Mouse (Mus musculus): ENCODE data around the gene Med9.
A peak's percentile ranks its signal among the peaks of the same experiment; 100 is the strongest.

Gene Med9

DNA sequence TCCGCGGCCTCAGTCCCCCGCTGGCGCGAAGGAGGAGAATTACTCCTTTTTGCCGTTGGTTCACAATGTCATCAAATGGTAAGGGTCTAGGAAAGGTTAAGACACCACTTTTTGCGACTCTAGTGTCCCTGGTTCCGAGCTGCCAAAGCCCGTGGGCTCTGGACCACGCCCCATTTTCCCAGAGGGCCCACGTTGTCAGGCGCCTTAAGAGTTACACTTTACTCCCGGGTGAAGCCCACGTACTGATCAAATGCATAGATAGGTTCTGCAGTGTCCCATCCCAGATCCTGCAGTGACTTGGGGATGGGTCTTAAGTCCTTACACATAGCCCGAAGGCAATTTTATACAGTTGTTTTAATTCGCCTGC, 378 bp downstream of the Med9 start:
- DNase-seq (ENCODE audit: low spot score in 2 of 2) = no peak

GRCm38 (mm10) chr11:59952892-59953291, 4.9 kb downstream of the Med9 start:
- DNase-seq (ENCODE audit: low spot score in 2 of 2) = no peak

- no peak for DNase-seq (ENCODE audit: low spot score in 2 of 2)
Measured at GRCm38 (mm10) chr11:59956749-59957148, 8.7 kb downstream of the Med9 start.

DNA sequence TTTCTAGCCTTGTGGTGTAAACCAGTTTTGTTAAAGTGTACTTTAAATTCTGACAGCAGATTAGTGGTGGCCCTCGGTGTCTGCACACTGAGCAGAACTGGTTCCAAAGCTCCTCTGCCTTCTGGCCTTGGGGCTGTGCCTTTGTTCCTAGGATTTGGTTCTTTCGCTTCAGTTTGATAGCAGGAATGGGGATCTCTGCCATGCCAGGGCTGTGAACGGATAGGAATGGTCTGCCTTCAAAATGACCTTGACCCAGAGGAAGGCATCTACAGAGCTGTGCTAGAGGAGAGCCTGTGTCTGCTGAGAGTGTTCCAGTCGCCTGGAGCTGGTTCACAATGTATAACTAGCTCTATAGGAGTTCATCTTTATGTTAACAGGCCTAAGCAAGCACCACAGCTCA, 11.4 kb downstream of the Med9 start:
- no peak for DNase-seq (ENCODE audit: low spot score in 2 of 2)

GRCm38 (mm10) chr11:59960476-59961337, 12.7 kb downstream of the Med9 start:
- DNase-seq (ENCODE audit: low spot score in 2 of 2) = no peak

- no peak for DNase-seq (ENCODE audit: low spot score in 2 of 2)
Measured at GRCm38 (mm10) chr11:59961338-59961875, 13.4 kb downstream of the Med9 start.

- no peak for DNase-seq (ENCODE audit: low spot score in 2 of 2)
Measured at GRCm38 (mm10) chr11:59962590-59962989, 14.6 kb downstream of the Med9 start.

DNA sequence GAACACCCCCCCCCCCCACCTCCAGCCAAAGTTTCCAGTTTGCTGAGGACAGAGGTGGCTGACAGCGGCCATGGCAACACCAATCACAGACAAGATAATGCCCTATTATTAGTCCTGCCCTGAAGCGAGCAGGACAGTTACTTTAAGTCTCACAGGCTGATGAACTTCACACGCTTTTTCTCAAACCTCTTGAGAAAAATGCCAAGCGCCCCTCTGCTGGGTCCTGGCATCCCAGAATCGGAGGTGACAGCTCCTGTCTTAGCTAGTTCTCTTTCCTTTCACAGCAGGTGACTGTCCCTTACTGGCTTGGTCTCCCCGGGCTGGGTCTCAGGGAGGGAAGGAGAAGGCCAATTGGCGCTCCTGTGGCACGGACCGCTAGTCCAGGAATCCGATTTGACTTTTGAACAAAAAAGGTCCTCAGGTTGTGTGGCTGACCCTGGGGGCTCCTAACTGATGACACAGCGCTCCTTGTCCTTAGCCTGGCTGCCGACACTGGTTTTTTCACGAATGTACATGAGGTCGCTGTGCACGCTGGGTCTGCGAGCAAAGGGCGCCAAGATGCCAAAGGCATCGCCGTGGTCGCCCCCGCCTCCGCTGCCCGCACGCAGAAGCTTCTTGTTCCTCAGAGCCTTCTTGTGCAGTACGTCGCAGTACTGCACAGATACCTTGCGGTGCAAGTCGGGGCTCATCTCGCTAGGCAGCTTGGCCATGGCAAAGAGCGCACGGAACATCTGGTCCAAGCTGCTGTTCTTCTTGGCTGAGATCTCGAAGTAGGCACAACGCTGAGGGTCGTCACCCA, 15.6 kb downstream of the Med9 start:
- no peak for DNase-seq (ENCODE audit: low spot score in 2 of 2)

GRCm38 (mm10) chr11:59964163-59964758, 16.3 kb downstream of the Med9 start:
- peak in 1 of 2 experiments; percentile 20 for DNase-seq (ENCODE audit: low spot score in 2 of 2)

GRCm38 (mm10) chr11:59964818-59965217, 16.8 kb downstream of the Med9 start, which contains the start of gene Rasd1:
TSS of gene Rasd1 (minus strand) at chr11:59964944.
- peak in 1 of 2 experiments; percentile 48 for DNase-seq (ENCODE audit: low spot score in 2 of 2)

DNA sequence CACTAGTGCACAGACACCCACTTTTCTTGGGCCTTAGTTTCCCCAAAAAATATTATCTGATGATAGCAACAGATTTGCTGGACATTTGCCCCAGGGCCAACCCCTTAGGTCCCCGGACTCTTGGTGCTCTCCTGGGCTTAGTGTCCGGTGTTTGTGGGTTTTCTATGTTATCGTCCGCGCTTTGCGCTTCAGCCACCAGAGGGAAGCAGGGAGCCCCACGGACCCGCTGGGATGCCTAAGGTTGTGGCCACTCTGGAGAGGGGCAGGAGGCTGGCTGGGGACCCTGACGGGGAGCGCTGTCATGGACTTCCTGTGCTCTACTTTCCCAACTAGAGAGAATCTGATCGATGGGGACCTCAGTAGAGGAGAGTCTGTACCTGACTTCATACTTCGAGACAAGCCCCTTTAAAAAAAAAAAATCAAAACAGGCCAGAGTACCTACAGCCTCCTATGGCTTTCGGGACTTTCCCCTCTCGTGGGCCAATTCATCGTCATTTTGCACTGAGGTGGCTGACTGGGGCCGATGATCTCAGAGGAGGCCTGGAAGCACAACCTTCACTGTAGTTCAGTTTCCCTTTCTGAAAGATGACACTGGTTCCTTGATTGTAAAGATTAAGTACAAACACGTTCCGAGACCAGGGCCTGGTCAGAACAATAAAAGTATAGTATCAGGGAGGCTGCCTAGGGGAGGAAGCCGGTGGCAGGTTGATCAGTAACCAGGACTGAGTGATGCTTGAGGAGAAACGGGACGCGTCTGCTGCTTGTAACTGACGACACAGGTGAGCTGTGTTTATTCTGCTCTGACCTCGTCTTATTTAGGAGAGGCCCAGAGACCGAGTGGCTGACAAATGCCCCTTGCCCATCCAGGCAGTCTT, 17.5 kb downstream of the Med9 start:
- DNase-seq (ENCODE audit: low spot score in 2 of 2) = peak; percentile 57 to 83

DNA sequence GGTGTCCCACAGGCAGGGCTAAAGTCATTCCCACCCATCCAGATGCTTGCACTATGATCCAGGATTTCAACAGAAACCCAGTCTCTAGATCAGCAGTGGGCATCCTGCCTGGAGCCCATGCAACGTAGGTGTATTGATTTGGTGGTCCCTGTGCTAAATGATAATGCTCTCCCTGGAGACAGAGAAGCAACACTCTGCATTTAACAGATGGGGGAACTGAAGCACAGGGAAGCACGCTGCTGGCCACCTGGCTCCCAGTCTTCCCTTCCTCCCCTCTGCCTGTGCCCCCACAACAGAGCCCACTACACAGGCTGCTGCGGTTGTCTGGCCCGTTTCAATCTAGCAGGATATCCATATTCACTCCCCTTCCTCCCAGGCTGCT, 18.1 kb downstream of the Med9 start:
- no peak for DNase-seq (ENCODE audit: low spot score in 2 of 2)

DNA sequence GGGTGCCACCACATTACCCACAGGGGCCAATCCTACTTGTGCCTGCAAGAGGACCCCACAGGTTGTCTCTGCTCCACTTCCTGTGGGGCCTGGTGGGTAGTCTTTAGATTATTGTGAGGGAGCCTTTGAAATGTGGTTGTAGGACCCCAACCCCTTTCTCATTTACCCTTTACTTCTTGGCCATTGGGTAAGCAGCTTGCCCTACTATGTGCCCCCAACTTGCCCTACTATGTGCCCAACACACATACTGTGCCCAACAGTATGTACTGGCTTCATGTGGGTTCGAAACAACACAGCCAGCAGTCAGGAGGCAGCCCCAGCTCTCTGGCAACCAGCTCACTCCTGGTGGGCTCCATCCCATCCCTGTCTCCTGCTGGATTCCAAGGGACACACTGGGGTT, 19.8 kb downstream of the Med9 start:
- DNase-seq (ENCODE audit: low spot score in 2 of 2) = no peak

GRCm38 (mm10) chr11:59970780-59971179, 22.8 kb downstream of the Med9 start:
- DNase-seq (ENCODE audit: low spot score in 2 of 2) = no peak

DNA sequence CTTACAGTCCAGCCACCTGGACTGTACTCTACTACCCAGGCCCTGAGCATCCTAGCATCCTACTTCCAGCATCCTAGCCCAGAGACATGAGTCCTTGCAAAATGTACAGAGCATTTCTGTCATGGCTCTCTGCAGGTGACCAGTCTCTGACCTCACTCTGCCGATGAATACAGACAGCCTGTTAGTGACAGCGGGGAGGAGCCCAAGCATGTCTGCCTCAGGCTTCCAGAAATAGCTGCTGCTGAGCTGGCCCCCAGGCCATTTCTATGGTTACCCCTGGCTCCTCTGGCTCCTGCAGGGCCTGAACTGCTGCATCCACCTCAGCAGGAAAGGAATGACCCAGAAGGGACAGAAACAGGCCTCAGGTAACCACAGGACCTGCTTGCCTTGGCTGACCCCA, 23.7 kb downstream of the Med9 start:
- no peak for DNase-seq (ENCODE audit: low spot score in 2 of 2)

DNA sequence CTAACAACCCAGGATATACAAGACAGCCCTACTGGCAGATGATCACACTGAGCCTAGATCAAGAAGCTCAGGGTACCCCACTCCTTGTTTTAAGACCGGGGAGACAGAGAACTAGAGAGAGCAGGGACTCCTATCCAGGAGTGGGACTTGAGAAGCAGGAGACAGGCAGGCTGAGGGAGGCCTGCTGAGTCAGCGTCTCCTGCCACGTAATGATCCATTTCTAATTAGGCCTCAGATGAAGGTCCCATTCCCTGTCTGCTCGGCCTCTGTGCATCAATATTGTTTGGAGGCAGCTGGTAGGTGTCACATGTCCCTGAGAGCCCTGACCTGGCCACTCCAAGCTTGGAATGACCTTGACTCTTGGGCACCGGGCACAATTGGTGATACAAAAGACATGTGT, 25.4 kb downstream of the Med9 start:
- DNase-seq (ENCODE audit: low spot score in 2 of 2) = no peak

GRCm38 (mm10) chr11:59975241-59975640, 27.2 kb downstream of the Med9 start:
- DNase-seq (ENCODE audit: low spot score in 2 of 2) = no peak

DNA sequence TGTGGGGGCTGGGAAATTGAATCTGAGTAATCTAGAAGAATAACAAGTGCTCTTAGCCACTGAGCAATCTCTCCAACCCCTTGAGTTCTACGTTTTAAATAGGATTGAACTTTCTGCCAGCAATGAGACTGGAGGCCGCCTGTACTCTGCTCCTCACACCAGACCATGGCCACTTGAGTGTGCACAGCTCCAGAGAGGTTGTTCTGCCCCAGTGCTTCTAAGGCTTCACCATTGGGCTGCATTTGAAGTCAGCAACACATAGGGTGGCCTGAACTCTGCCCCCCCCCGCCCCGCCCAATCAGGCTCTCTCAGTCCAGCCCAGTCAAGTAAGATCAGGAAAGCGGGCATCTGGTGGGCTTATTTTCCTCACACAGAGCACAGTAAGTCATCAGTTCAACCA, 29.8 kb downstream of the Med9 start:
- DNase-seq (ENCODE audit: low spot score in 2 of 2) = no peak

DNA sequence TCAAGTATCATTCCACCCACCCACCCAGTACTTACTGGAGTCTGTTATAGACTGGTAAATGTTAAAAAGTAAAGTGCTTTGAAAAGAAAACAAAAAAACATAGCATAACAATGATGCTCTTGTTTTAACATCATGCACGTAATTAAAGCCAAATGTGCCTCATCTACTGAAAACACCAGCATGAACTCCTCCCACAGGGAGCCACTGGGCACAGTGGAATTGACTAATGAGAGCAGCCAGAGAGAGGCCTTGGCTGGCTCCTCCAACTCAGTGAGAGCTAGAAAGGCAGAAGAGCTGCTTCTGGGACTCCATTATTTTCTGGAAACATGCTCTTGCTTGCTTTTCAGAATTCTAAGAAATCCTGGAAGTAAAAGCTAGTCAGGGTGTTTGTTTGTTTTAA, 41.4 kb downstream of the Med9 start:
- DNase-seq (ENCODE audit: low spot score in 2 of 2) = no peak

DNA sequence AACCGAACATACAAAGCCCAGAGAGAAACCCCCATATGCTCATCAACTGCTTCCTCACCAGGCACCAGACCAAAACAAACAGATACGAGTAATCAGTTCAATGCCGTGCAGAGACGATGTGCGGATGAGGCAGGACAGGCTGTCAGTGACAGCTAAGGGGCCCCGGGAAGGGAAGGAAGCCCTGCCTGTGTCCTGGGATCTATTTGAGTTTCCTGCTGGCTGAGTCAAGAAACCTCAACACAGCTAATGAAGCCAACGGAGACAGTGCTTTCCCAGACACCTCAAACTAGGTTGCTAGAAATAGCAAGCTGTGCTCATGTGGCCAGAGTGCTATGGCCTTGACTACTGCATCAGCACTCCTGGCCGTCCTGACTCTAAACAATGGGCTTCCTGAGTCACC, 43.4 kb downstream of the Med9 start:
- DNase-seq (ENCODE audit: low spot score in 2 of 2) = no peak

GRCm38 (mm10) chr11:59994318-59994717, 46.3 kb downstream of the Med9 start:
- DNase-seq (ENCODE audit: low spot score in 2 of 2) = no peak
